Mouse (Mus musculus): ENCODE results near the gene Fam57a. TPM values are rescaled to one million over a fixed set of nuclear protein-coding genes. Genes with fewer than 3 reads are reported as not detected.

Gene Fam57a
- polyA plus RNA-seq, 1 experiment from 2014 or later = 30.1 TPM

Other genes with a start within 250 kb of the Fam57a start
- 2.9 and 3.3 TPM in 2 replicates for gene Rph3al, start 241.2 kb upstream of the Fam57a start, polyA plus RNA-seq (2014; fragmentation: Nextera tagmentation; extraction: Ambion mirVana)
- 3.9 and 5.5 TPM in 2 replicates for gene 1700016K19Rik, start 179.8 kb upstream of the Fam57a start, polyA plus RNA-seq (2014; fragmentation: Nextera tagmentation; extraction: Ambion mirVana)
- 9.0 and 9.5 TPM in 2 replicates for gene Rflnb, start 151.9 kb upstream of the Fam57a start, polyA plus RNA-seq (2014; fragmentation: Nextera tagmentation; extraction: Ambion mirVana)
- 66.7 and 67.0 TPM in 2 replicates for gene Vps53, start within 50 bp of the Fam57a start, polyA plus RNA-seq (2014; fragmentation: Nextera tagmentation; extraction: Ambion mirVana)
- 0.62 TPM in 1 of 2 replicates, not detected in the other for gene Dbil5, start 37.9 kb downstream of the Fam57a start, polyA plus RNA-seq (2014; fragmentation: Nextera tagmentation; extraction: Ambion mirVana)
- gene Gemin4, start 38.0 kb downstream of the Fam57a start, polyA plus RNA-seq (2014; fragmentation: Nextera tagmentation; extraction: Ambion mirVana) = 13.9 and 19.7 TPM in 2 replicates
- gene Mrm3, start 64.0 kb downstream of the Fam57a start, polyA plus RNA-seq (2014; fragmentation: Nextera tagmentation; extraction: Ambion mirVana) = 23.3 and 25.0 TPM in 2 replicates
- 127 TPM in 2 replicates for gene Glod4, start 64.1 kb downstream of the Fam57a start, polyA plus RNA-seq (2014; fragmentation: Nextera tagmentation; extraction: Ambion mirVana)
- 32.0 and 36.0 TPM in 2 replicates for gene Nxn, start 219.5 kb downstream of the Fam57a start, polyA plus RNA-seq (2014; fragmentation: Nextera tagmentation; extraction: Ambion mirVana)
- 110 TPM in 2 replicates for gene Timm22, start 227.3 kb downstream of the Fam57a start, polyA plus RNA-seq (2014; fragmentation: Nextera tagmentation; extraction: Ambion mirVana)